Mouse (Mus musculus) intestine, embryonic 14.5 days (tissue): ENCODE results near the gene Ccdc182. TPM values are rescaled to one million over a fixed set of nuclear protein-coding genes. Genes with fewer than 3 reads are reported as not detected.

Source experiments
- polyA plus RNA-seq: library from polyadenylated mRNA; unstranded; fragments of >200 nt; fragmentation: Nextera tagmentation; extraction: Ambion mirVana; gene quantifications from 2 replicates; pipeline ENCODE4 v1.2.1, GENCODE M21; 2014

Gene Ccdc182
- polyA plus RNA-seq, 1 experiment from 2014 or later = not detected

Other genes starting within 250 kb of the Ccdc182 start
- gene Srsf1, start 246.7 kb upstream of the Ccdc182 start, polyA plus RNA-seq = 334 and 353 TPM in 2 replicates
- 40.0 and 43.0 TPM in 2 replicates for gene Vezf1, start 225.8 kb upstream of the Ccdc182 start, polyA plus RNA-seq
- gene Cuedc1, start 196.0 kb upstream of the Ccdc182 start, polyA plus RNA-seq = 16.7 and 16.9 TPM in 2 replicates
- gene Mrps23, start 89.7 kb upstream of the Ccdc182 start, polyA plus RNA-seq = 60.8 and 65.2 TPM in 2 replicates